Comparison of ENCODE assay signal across 9 mouse cellular contexts in the genomic region with DNA sequence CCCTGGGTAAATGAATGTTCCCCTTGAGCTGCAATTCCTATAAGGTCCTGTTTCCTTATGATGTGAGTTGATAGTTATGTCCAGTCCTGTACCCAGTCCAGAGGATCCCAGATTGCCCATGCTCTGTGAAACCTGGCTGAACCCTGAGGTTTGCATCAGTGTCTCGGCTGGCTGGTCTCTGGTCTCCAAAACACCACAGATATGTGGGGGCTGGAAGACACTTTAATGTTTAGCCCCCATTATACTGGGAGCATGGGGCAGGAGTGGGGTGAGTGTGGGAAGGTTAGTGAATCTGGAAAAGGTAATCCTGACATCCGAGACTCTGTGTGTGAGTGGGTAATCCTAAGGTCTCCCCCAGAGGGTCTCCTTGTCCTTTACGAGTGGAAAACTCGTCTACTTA. TPM values are rescaled to one million over a fixed set of nuclear protein-coding genes. Genes with fewer than 3 reads are reported as not detected.
DNase-seq lines count a peak whose midpoint lies in the region; ATAC-seq and TF ChIP-seq lines count a peak whose summit lies in the region.
"Had no signal": no experiment of that assay in that cellular context is flagged by ENCODE, and none has a peak within 500 bp of the region (broad histone marks: within the 10 kb centered on the region; RNA-seq: fewer than 3 reads in every experiment).

No protein-coding gene starts in this region.

- intact Hi-C loops in left cerebral cortex, postnatal 14 days (cut with DNase I), result loop anchor here (5.0 kb wide), 1 partner anchor 96 kb away; no protein-coding TSS in a partner anchor

- peak overlapping the region; percentile 54 for H3K9ac ChIP-seq in MEL (ENCODE audit: control insufficient read depth, low read depth, low read length, poor library complexity, severe bottlenecking)
- H3K9ac ChIP-seq in hindbrain, embryonic 12.5 days, result 0 out of 2 replicates have a peak overlapping the region, but pooled peaks have one; percentile 88
- H3K9ac ChIP-seq in midbrain, embryonic 11.5 days (ENCODE audit: low read length), result no peak overlapping the region

- no peak overlapping the region for H3K4me3 ChIP-seq in kidney, adult 2 months (ENCODE audit: insufficient read depth, low read depth, low read length)
- peak overlapping the region in 1 of 2 experiments; percentile 54; a peak in 3 of 4 replicates for H3K4me3 ChIP-seq in MEL (ENCODE audit: control insufficient read depth in 1 of 2, insufficient read depth in 1 of 2, low read depth in 2 of 2, low read length in 2 of 2)
- H3K4me3 ChIP-seq in hindbrain, embryonic 12.5 days, result 0 out of 2 replicates have a peak overlapping the region, but pooled peaks have one; percentile 89
- H3K4me3 ChIP-seq in midbrain, embryonic 11.5 days (ENCODE audit: low read depth, low read length), result no peak overlapping the region

- H3K4me1 ChIP-seq in kidney, adult 2 months (ENCODE audit: control insufficient read depth, insufficient read depth, low read length), result peaks cover 5% of the 10 kb centered on the region; the same call in 1 of the 2 replicates
- H3K4me1 ChIP-seq in MEL (ENCODE audit: control insufficient read depth in 1 of 2, insufficient read depth in 2 of 2, low read length in 2 of 2), result peaks cover 4 to 14% of the 10 kb centered on the region in 2 experiments; a peak in 3 of 4 replicates
- H3K4me1 ChIP-seq in hindbrain, embryonic 12.5 days, result peaks cover 12% of the 10 kb centered on the region
- H3K4me1 ChIP-seq in midbrain, embryonic 11.5 days (ENCODE audit: control insufficient read depth, insufficient read depth, low read length), result peaks cover 7% of the 10 kb centered on the region

- TF ChIP-seq POLR2A in kidney, adult 2 months (IDR thresholded peaks at IDR 0.05; ENCODE audit: low read depth, low read length), result no peak
- TF ChIP-seq POLR2A in MEL (IDR thresholded peaks at IDR 0.05; ENCODE audit: control insufficient read depth in 1 of 2, insufficient read depth in 1 of 2, low read depth in 1 of 2, low read length in 2 of 2, poor library complexity in 1 of 2), result 0 out of 4 replicates have a peak, but pooled peaks of 1 of the 2 experiments have one; percentile 26

- H3K79me2 ChIP-seq in MEL (ENCODE audit: control insufficient read depth, insufficient read depth, low read length, poor library complexity), result peaks cover 16% of the 10 kb centered on the region

- peak overlapping the region; percentile 92; the same call in 1 of the 2 replicates for H3K4me2 ChIP-seq in hindbrain, embryonic 12.5 days (replicated peaks)
- no peak overlapping the region for H3K4me2 ChIP-seq in midbrain, embryonic 11.5 days

- TF ChIP-seq RAD21 in MEL (IDR thresholded peaks at IDR 0.05; ENCODE audit: low read depth, low read length), result no peak

- 0 out of 2 replicates have a peak, but pooled peaks have one; percentile 16 for ATAC-seq in hindbrain, embryonic 12.5 days (ENCODE audit: low FRiP score)
- ATAC-seq in midbrain, embryonic 11.5 days (ENCODE audit: low FRiP score), result peak; percentile 14; the same call in 1 of the 2 replicates

- WGBS in kidney, adult 2 months, result 55% methylated on average over 4 of the region's 4 CpGs
- WGBS in hindbrain, embryonic 12.5 days, result 66% methylated on average over 4 of the region's 4 CpGs
- 71% methylated on average over 4 of the region's 4 CpGs for WGBS in midbrain, embryonic 11.5 days

- H3K27me3 ChIP-seq in kidney, adult 2 months (replicated peaks; ENCODE audit: control insufficient read depth, insufficient read depth, low read length), result no peaks in the 10 kb centered on the region
- no peaks in the 10 kb centered on the region for H3K27me3 ChIP-seq in MEL (ENCODE audit: control insufficient read depth in 1 of 2, insufficient read depth in 2 of 2, low read length in 2 of 2)
- H3K27me3 ChIP-seq in hindbrain, embryonic 12.5 days, result no peaks in the 10 kb centered on the region
- H3K27me3 ChIP-seq in midbrain, embryonic 11.5 days (ENCODE audit: control insufficient read depth, insufficient read depth, low read length), result no peaks in the 10 kb centered on the region

- H3K36me3 ChIP-seq in kidney, adult 2 months (ENCODE audit: control insufficient read depth, insufficient read depth, low read length), result no peaks in the 10 kb centered on the region; the same call in none of the 2 replicates
- H3K36me3 ChIP-seq in MEL (ENCODE audit: control insufficient read depth in 1 of 2, insufficient read depth in 2 of 2, low read length in 2 of 2), result peaks cover 13% of the 10 kb centered on the region in 2 experiments
- H3K36me3 ChIP-seq in hindbrain, embryonic 12.5 days, result peaks cover 22% of the 10 kb centered on the region
- H3K36me3 ChIP-seq in midbrain, embryonic 11.5 days (ENCODE audit: control insufficient read depth, insufficient read depth, low read length), result peaks cover 11% of the 10 kb centered on the region; the same call in 1 of the 2 replicates

- H3K27ac ChIP-seq in kidney, adult 2 months (ENCODE audit: insufficient read depth, low read depth, low read length), result peak overlapping the region; percentile 74; the same call in 1 of the 2 replicates
- H3K27ac ChIP-seq in MEL (ENCODE audit: control insufficient read depth, low read depth, low read length), result peak overlapping the region; percentile 25; the same call in 1 of the 2 replicates
- peak overlapping the region; percentile 76 for H3K27ac ChIP-seq in hindbrain, embryonic 12.5 days
- no peak overlapping the region; the same call in 1 of the 2 replicates for H3K27ac ChIP-seq in midbrain, embryonic 11.5 days (ENCODE audit: low read depth, low read length)

- no peak for TF ChIP-seq CTCF in kidney, adult 2 months (conservative IDR thresholded peaks at IDR 0.05; ENCODE audit: insufficient read depth, insufficient read length, low read depth, low read length)
- TF ChIP-seq CTCF in MEL (IDR thresholded peaks at IDR 0.05 in 2 of 3, conservative IDR thresholded peaks at IDR 0.05 in 1 of 3; ENCODE audit: control insufficient read depth in 1 of 3, insufficient read depth in 1 of 3, low read depth in 2 of 3, low read length in 3 of 3, poor library complexity in 1 of 3, severe bottlenecking in 1 of 3), result no peak

- no peak for TF ChIP-seq EP300 in MEL (IDR thresholded peaks at IDR 0.05; ENCODE audit: low read depth in 1 of 2, low read length in 2 of 2)

- DNase-seq in kidney, adult 2 months, result no peak
- no peak for DNase-seq in kidney, adult 18-20 months
- no peak for DNase-seq in MEL (ENCODE audit: low read depth, low spot score)
- peak; percentile 80 for DNase-seq in midbrain, embryonic 11.5 days (ENCODE audit: low spot score, missing footprints)
- no peak for DNase-seq in right cerebral cortex, postnatal 36 days (ENCODE audit: low spot score in 2 of 2)
- DNase-seq in cerebellum, postnatal 14 days, result no peak
- no peak for DNase-seq in left cerebral cortex, postnatal 14 days (ENCODE audit: low spot score in 2 of 2)

- H3K9me3 ChIP-seq in MEL (replicated peaks; ENCODE audit: insufficient read depth, low read length), result no peaks in the 10 kb centered on the region
- no peaks in the 10 kb centered on the region for H3K9me3 ChIP-seq in hindbrain, embryonic 12.5 days (replicated peaks)
- no peaks in the 10 kb centered on the region for H3K9me3 ChIP-seq in midbrain, embryonic 11.5 days (ENCODE audit: control insufficient read depth, low read length)

TF ChIP-seq in MEL, 35 proteins besides CTCF, POLR2A, EP300 and RAD21 (continues in another document):
- TF ChIP-seq ETS1 (IDR thresholded peaks at IDR 0.05; ENCODE audit: low read depth, low read length), result no peak
- no peak for TF ChIP-seq NELFE (IDR thresholded peaks at IDR 0.05; ENCODE audit: low read depth, low read length)
- TF ChIP-seq TAL1 (IDR thresholded peaks at IDR 0.05; ENCODE audit: low read length), result no peak

RNA-seq across cellular contexts. Expression of a gene that starts 0.8 kb away (rescaled TPM):
- polyA plus RNA-seq in kidney, adult 2 months (2012; rRNA removed), result 16.3 and 16.9 TPM in 2 replicates
- total RNA-seq in MEL (2012; rRNA removed), result 35.4 and 41.5 TPM in 2 replicates
- 10 to 100 TPM in 1 of 2 experiments, not detected in 1; 34.6 TPM for polyA plus RNA-seq in MEL (2012; ENCODE audit: insufficient read depth in 1 of 2, insufficient read length in 2 of 2, low read depth in 1 of 2, low replicate concordance in 2 of 2, missing spikeins in 1 of 2)
- polyA plus RNA-seq in hindbrain, embryonic 12.5 days (2016; fragmentation: Nextera tagmentation; extraction: Ambion mirVana), result 41.3 and 43.8 TPM in 2 replicates
- 35.5 and 40.8 TPM in 2 replicates for polyA plus RNA-seq in midbrain, embryonic 11.5 days (2014; fragmentation: Nextera tagmentation; extraction: Ambion mirVana)
- 10 to 100 TPM; 30.7 to 31.4 TPM for total RNA-seq in left cerebral cortex, postnatal 14 days (2021)

RNA-seq across cellular contexts. Expression of a gene that starts 2.6 kb away (rescaled TPM):
- polyA plus RNA-seq in kidney, adult 2 months (2012; rRNA removed), result not detected in 2 replicates
- total RNA-seq in MEL (2012; rRNA removed), result not detected in 2 replicates
- polyA plus RNA-seq in MEL (2012; ENCODE audit: insufficient read depth in 1 of 2, insufficient read length in 2 of 2, low read depth in 1 of 2, low replicate concordance in 2 of 2, missing spikeins in 1 of 2), result 1 to 10 TPM in 1 of 2 experiments, not detected in 1; 1.9 TPM
- polyA plus RNA-seq in hindbrain, embryonic 12.5 days (2016; fragmentation: Nextera tagmentation; extraction: Ambion mirVana), result not detected in 2 replicates
- not detected in 2 replicates for polyA plus RNA-seq in midbrain, embryonic 11.5 days (2014; fragmentation: Nextera tagmentation; extraction: Ambion mirVana)
- total RNA-seq in left cerebral cortex, postnatal 14 days (2021), result 10 to 100 TPM; 18.7 to 25.4 TPM
- total RNA-seq: neutrophil, adult 5-6 weeks had no signal

RNA-seq across cellular contexts. Expression of a gene that starts 21.9 kb away (rescaled TPM):
- polyA plus RNA-seq in kidney, adult 2 months (2012; rRNA removed), result 92.3 and 126 TPM in 2 replicates
- total RNA-seq in MEL (2012; rRNA removed), result 351 and 459 TPM in 2 replicates
- 100 to 1,000 TPM in 1 of 2 experiments, 10 to 100 TPM in 1; 85.1 to 444 TPM for polyA plus RNA-seq in MEL (2012; ENCODE audit: insufficient read depth in 1 of 2, insufficient read length in 2 of 2, low read depth in 1 of 2, low replicate concordance in 2 of 2, missing spikeins in 1 of 2)
- polyA plus RNA-seq in hindbrain, embryonic 12.5 days (2016; fragmentation: Nextera tagmentation; extraction: Ambion mirVana), result 115 and 128 TPM in 2 replicates
- 137 and 144 TPM in 2 replicates for polyA plus RNA-seq in midbrain, embryonic 11.5 days (2014; fragmentation: Nextera tagmentation; extraction: Ambion mirVana)
- 10 to 100 TPM; 93.4 TPM for total RNA-seq in left cerebral cortex, postnatal 14 days (2021)

RNA-seq across cellular contexts. Expression of a gene that starts 31.1 kb away (rescaled TPM):
- polyA plus RNA-seq in kidney, adult 2 months (2012; rRNA removed), result 25.8 and 29.9 TPM in 2 replicates
- total RNA-seq in MEL (2012; rRNA removed), result 59.7 and 78.9 TPM in 2 replicates
- polyA plus RNA-seq in MEL (2012; ENCODE audit: insufficient read depth in 1 of 2, insufficient read length in 2 of 2, low read depth in 1 of 2, low replicate concordance in 2 of 2, missing spikeins in 1 of 2), result 100 to 1,000 TPM in 1 of 2 experiments, not detected in 1; 155 TPM
- polyA plus RNA-seq in hindbrain, embryonic 12.5 days (2016; fragmentation: Nextera tagmentation; extraction: Ambion mirVana), result 59.9 and 65.8 TPM in 2 replicates
- 70.9 and 75.4 TPM in 2 replicates for polyA plus RNA-seq in midbrain, embryonic 11.5 days (2014; fragmentation: Nextera tagmentation; extraction: Ambion mirVana)
- 10 to 100 TPM; 41.9 to 42.6 TPM for total RNA-seq in left cerebral cortex, postnatal 14 days (2021)

RNA-seq across cellular contexts. Expression of a gene that starts 54.0 kb away (rescaled TPM):
- polyA plus RNA-seq in kidney, adult 2 months (2012; rRNA removed), result 0.16 and 0.89 TPM in 2 replicates
- not detected in 2 replicates for total RNA-seq in MEL (2012; rRNA removed)
- polyA plus RNA-seq in MEL (2012; ENCODE audit: insufficient read depth in 1 of 2, insufficient read length in 2 of 2, low read depth in 1 of 2, low replicate concordance in 2 of 2, missing spikeins in 1 of 2), result not detected
- 0.18 TPM in 2 replicates for polyA plus RNA-seq in hindbrain, embryonic 12.5 days (2016; fragmentation: Nextera tagmentation; extraction: Ambion mirVana)
- polyA plus RNA-seq in midbrain, embryonic 11.5 days (2014; fragmentation: Nextera tagmentation; extraction: Ambion mirVana), result 0.03 and 0.05 TPM in 2 replicates
- total RNA-seq in left cerebral cortex, postnatal 14 days (2021), result 100 to 1,000 TPM in 1 of 2 experiments, 10 to 100 TPM in 1; 85.0 to 100 TPM
